Mouse (Mus musculus): ENCODE results near the gene Ncoa3.

GRCm38 (mm10) chr2:166102893-166103292 lies 110.5 kb downstream of the Ncoa3 start:
- TF ChIP-seq CTCF (IDR thresholded peaks at IDR 0.05; ENCODE audit: borderline replicate concordance, extremely low read depth, insufficient read depth, insufficient read length) (no peak), POLR2A (IDR thresholded peaks at IDR 0.05; ENCODE audit: borderline replicate concordance, extremely low read depth, insufficient read depth, insufficient read length, poor library complexity, severe bottlenecking) (no peak)
